Mouse (Mus musculus) lung, postnatal 0 days (tissue): ENCODE results near the gene Gpm6b. TPM values are rescaled to one million over a fixed set of nuclear protein-coding genes. Genes with fewer than 3 reads are reported as not detected.

Experiments used
- ATAC-seq: fragments of 200-750 bp; cut with Nextera tagmentation; 2 replicates; pipeline ENCODE4 v1.8.0; 2017; ENCODE audit warnings: moderate library complexity
- DNase-seq: peaks from one replicate; pipeline ENCODE4 v3.0.0-alpha.2; 2016; ENCODE audit warnings: low spot score
- H3K27ac ChIP-seq: fragments of 300-500 bp; sonication (generic); 2 replicates; pipeline ENCODE4 v1.5.1; 2014; ENCODE audit warnings: antibody characterized with exemption, mild to moderate bottlenecking, low read length, mixed read lengths
- H3K27me3 ChIP-seq: fragments of 300-500 bp; sonication (generic); replicated peaks from 2 replicates; pipeline ENCODE4 v1.6.1; 2014; ENCODE audit warnings: low read length, mixed read lengths; ENCODE audit not compliant: insufficient read depth
- H3K36me3 ChIP-seq: fragments of 300-500 bp; sonication (generic); 2 replicates; pipeline ENCODE4 v1.6.1; 2014; ENCODE audit warnings: low read length, mixed read lengths; ENCODE audit not compliant: insufficient read depth
- H3K4me1 ChIP-seq: fragments of 300-500 bp; sonication (generic); 2 replicates; pipeline ENCODE4 v1.6.1; 2014; ENCODE audit warnings: antibody characterized with exemption, low read depth, low read length, mixed read lengths; ENCODE audit not compliant: insufficient read depth
- H3K4me2 ChIP-seq: fragments of 300-500 bp; sonication (generic); replicated peaks from 2 replicates; pipeline ENCODE4 v1.6.1; 2014; ENCODE audit warnings: low read depth, mild to moderate bottlenecking, low read length, moderate library complexity, mixed read lengths
- H3K4me3 ChIP-seq: fragments of 300-500 bp; sonication (generic); 2 replicates; pipeline ENCODE4 v1.5.1; 2014; ENCODE audit warnings: low read depth, low read length
- H3K9ac ChIP-seq: fragments of 300-500 bp; sonication (generic); replicated peaks from 2 replicates; pipeline ENCODE4 v1.6.1; 2014; ENCODE audit warnings: low read depth, mild to moderate bottlenecking
- H3K9me3 ChIP-seq: fragments of 300-500 bp; sonication (generic); 2 replicates; pipeline ENCODE4 v1.6.1; 2016; ENCODE audit warnings: low read length, mixed read lengths
- CTCF ChIP-seq: IDR thresholded peaks from 2 replicates; pipeline ENCODE4 v1.5.1; 2016; ENCODE audit warnings: antibody characterized with exemption, mild to moderate bottlenecking
- EP300 ChIP-seq: IDR thresholded peaks from 2 replicates; pipeline ENCODE4 v1.6.1; 2016; ENCODE audit warnings: antibody characterized with exemption, mild to moderate bottlenecking, control low read depth
- WGBS: fragments of 180-500 bp; shearing (Covaris S2); extraction: QIAGEN DNeasy Blood & Tissue Kit; methylation state at CpG from one replicate; pipeline ENCODE4 v1.1.7; 2014; 5-methylcytosine and 5-hydroxymethylcytosine counted together
- polyA plus RNA-seq: library from polyadenylated mRNA; unstranded; fragments of >200 nt; fragmentation: Nextera tagmentation; extraction: Ambion mirVana; gene quantifications from 2 replicates; pipeline ENCODE4 v1.2.1, GENCODE M21; 2015

Gene Gpm6b
- polyA plus RNA-seq, 1 experiment from 2014 or later = 42.4 TPM

DNA sequence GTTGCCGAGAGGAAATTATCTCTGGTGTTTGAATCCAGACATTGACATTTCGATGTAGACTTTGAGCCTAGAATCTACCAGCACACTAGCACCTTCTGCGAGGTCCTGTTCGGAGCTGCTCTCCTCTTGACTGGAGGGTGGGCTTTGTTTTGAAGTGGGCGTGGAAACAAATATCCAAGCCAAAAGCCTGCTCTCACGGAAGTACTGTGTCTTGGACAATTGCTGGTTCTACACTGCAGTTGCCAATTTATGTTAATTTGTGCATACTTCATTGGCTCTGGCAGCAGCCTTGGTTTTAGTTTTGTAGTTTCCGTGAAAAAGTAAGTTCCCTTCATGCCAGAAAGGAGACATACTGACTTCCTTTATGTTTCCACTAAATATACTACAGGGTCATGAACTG, 2.0 kb downstream of the Gpm6b start:
- no peaks in the 10 kb centered on the region for H3K9me3 ChIP-seq
- H3K4me2 ChIP-seq = no peak overlapping the region
- 54% methylated on average over 7 of the region's 7 CpGs for WGBS
- no peak for ATAC-seq
- H3K27ac ChIP-seq = no peak overlapping the region
- H3K36me3 ChIP-seq = no peaks in the 10 kb centered on the region
- no peaks in the 10 kb centered on the region for H3K27me3 ChIP-seq
- DNase-seq = no peak
- no peak overlapping the region for H3K4me3 ChIP-seq
- H3K9ac ChIP-seq = no peak overlapping the region
- TF ChIP-seq EP300 (no peak), CTCF (no peak)
- no peaks in the 10 kb centered on the region for H3K4me1 ChIP-seq

DNA sequence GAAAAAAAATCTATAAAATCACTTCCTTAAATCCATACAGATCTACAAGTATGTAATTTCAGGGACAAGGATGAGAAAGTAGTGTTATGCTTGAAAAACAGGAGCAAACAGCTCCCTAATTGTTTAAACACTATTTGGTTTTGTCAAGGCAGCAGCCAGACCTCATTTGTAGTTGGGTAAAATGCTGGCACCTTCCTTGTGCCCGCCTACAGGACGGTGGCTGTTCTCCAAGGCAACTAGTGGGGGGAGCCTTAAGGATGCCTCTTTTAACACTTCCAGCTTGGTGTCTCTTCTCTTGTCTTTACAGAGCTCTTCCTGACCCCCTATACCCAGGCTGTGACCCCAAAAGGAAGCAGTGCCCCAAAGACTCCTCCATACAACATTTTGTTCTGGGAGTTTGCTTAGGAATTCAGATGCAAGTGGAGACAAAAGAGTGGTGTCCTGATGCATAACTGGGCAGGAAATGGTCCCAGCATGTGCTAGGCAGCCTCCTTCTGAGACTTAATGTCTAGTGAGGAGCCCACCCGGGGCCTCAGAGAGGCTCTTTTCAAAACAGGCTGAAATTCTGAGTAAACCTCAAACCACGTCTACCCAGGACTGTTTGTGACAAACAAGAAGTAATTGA, 4.7 kb downstream of the Gpm6b start:
- no peak for TF ChIP-seq EP300
- no peak for TF ChIP-seq CTCF
- no peaks in the 10 kb centered on the region for H3K9me3 ChIP-seq
- no peaks in the 10 kb centered on the region for H3K36me3 ChIP-seq
- no peak overlapping the region for H3K27ac ChIP-seq
- no peak overlapping the region for H3K4me2 ChIP-seq
- no peaks in the 10 kb centered on the region for H3K27me3 ChIP-seq
- ATAC-seq = no peak
- no peak overlapping the region for H3K9ac ChIP-seq
- H3K4me1 ChIP-seq = no peaks in the 10 kb centered on the region
- WGBS = 78% methylated on average over 4 of the region's 4 CpGs
- no peak for DNase-seq
- H3K4me3 ChIP-seq = no peak overlapping the region

DNA sequence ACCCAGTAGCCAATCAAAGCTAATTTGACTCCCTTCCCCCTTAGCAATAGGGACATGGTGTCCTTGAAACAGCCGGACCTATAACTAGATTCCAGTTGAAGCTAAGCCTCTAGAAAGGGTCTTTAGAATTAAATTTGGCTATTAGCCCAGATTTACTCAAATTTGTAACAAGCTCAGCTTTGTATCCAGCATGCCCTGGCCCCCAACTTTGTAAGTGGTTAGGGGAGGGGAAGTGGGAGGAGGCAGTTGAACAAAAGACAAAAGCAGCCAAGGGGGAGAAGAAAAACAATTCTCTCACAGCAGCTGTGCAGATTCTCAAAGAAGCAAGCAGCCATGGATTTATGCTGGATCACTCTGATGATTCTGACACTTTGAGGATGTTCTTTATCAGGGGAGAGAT, 32.8 kb downstream of the Gpm6b start:
- 30% methylated on average over 1 of the region's 1 CpGs for WGBS

DNA sequence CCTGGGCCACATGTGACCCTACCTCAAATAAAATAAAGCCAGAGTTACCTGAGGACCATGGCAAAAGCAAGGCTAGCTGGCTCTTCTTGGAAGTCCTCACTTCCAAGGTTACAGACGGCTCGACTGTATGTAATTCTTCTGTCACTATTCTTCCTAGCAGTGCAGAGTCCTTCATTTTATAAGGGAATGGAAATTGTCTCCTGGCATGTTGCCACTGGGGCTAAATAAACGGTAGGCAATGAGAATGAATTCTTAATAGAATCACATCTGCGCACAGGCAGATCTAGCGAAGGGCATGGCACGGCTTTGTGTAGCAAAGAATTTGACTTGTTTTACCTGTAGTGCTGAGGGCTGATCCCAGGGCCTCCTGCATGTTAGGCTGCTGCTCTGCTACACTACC, 33.9 kb downstream of the Gpm6b start:
- Histone ChIP-seq H3K9ac (no peak overlapping the region), H3K4me1 (no peaks in the 10 kb centered on the region), H3K27me3 (no peaks in the 10 kb centered on the region), H3K4me2 (no peak overlapping the region), H3K27ac (no peak overlapping the region), H3K9me3 (no peaks in the 10 kb centered on the region), H3K36me3 (no peaks in the 10 kb centered on the region), H3K4me3 (no peak overlapping the region)
- DNase-seq (no peak), ATAC-seq (no peak)
- TF ChIP-seq CTCF = no peak
- no peak for TF ChIP-seq EP300
- 75% methylated on average over 6 of the region's 6 CpGs for WGBS

More for the DNA sequence above, 32.8 kb downstream of the Gpm6b start:
- DNase-seq (no peak), ATAC-seq (no peak)
- Histone ChIP-seq H3K4me3 (no peak overlapping the region), H3K4me1 (no peaks in the 10 kb centered on the region), H3K4me2 (no peak overlapping the region), H3K9ac (no peak overlapping the region), H3K27me3 (no peaks in the 10 kb centered on the region), H3K36me3 (no peaks in the 10 kb centered on the region), H3K9me3 (no peaks in the 10 kb centered on the region), H3K27ac (no peak overlapping the region)
- TF ChIP-seq EP300 (no peak), CTCF (no peak)

DNA sequence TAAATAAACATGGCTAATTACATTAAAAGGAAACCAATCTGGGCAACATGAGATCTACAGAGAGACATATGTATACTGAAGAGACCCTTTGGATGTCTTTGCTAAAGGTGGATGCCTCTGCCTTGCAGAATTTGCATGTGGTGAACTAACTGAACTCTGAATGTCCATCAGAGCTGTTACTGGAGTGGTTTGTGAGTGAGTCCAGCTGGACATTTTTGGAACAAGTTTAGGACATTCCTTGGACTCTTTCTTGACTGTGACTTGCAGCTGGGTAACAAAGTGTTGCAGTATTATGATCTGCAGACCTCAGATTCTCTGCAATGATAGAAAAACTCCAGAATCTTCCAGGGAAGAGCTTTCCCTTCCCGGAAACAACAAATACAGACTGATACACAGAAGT, 41.1 kb downstream of the Gpm6b start:
- Histone ChIP-seq H3K9ac (no peak overlapping the region), H3K4me3 (no peak overlapping the region), H3K4me2 (no peak overlapping the region), H3K9me3 (no peaks in the 10 kb centered on the region), H3K36me3 (no peaks in the 10 kb centered on the region), H3K27ac (no peak overlapping the region), H3K4me1 (no peaks in the 10 kb centered on the region), H3K27me3 (no peaks in the 10 kb centered on the region)
- peak; percentile 65 for DNase-seq
- ATAC-seq = peak; percentile 82
- TF ChIP-seq CTCF (no peak), EP300 (no peak)
- WGBS = 70% methylated on average over 1 of the region's 1 CpGs

DNA sequence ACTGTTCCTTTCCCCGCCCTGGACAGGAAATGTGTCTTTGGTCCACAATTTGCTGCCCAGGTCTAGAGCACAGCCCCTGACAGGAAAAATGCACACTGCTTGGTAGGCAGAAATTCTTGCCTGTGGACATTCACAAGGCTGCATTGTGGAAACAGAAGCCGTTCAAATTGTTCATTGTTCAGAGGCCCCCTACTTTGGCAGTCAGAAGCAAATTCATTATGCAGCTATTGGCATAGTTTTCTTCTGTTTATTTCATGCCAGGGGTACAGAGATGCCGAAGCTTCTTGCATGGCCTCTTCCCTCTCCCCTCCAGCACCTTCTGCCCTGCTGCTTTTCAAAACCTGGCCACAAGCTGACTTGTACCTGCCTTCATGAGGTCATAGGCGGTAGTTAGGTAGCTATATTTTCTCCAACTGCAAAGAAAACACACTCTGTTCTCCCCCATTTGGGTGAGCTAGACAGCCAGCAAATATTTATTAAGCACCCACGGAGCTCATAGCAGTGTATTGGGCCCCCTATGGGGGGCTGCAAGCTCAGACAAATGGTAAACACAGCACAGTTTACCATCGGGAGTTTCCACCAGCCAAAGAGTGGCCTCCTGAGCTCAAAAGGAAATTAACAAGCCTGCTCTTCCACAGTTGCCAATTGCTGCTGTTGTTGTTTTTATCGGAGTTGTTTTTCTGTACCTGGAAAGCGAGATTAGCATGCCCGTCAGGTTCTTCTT, 48.2 kb downstream of the Gpm6b start:
- no peak overlapping the region for H3K4me3 ChIP-seq
- no peaks in the 10 kb centered on the region for H3K9me3 ChIP-seq
- H3K4me1 ChIP-seq = no peaks in the 10 kb centered on the region
- no peak overlapping the region for H3K4me2 ChIP-seq
- H3K36me3 ChIP-seq = no peaks in the 10 kb centered on the region
- TF ChIP-seq EP300 = no peak
- TF ChIP-seq CTCF = no peak
- ATAC-seq (no peak), DNase-seq (no peak)
- 43% methylated on average over 9 of the region's 9 CpGs for WGBS
- H3K9ac ChIP-seq = no peak overlapping the region
- H3K27me3 ChIP-seq = no peaks in the 10 kb centered on the region
- no peak overlapping the region for H3K27ac ChIP-seq
